Mouse (Mus musculus) MEL (cell line): ENCODE measurements around the gene Mtmr14.

Source experiments
- CTCF ChIP-seq, 3 experiments: IDR thresholded peaks in 2 of 3; conservative IDR thresholded peaks in 1 of 3; 2 replicates each; pipeline ENCODE4 v1.5.1; 2011 to 2012; ENCODE audit warnings: low read length in 3 of 3, low read depth in 2 of 3, mild to moderate bottlenecking in 2 of 3, improper control_type of control experiment in 1 of 3, inconsistent platforms in 1 of 3, mixed read lengths in 1 of 3, moderate library complexity in 1 of 3; ENCODE audit not compliant: control insufficient read depth in 1 of 3, insufficient read depth in 1 of 3, poor library complexity in 1 of 3, severe bottlenecking in 1 of 3
- ETS1 ChIP-seq: IDR thresholded peaks from 2 replicates; pipeline ENCODE4 v1.6.1; 2012; ENCODE audit warnings: low read depth, mild to moderate bottlenecking, inconsistent platforms, low read length, improper control_type of control experiment, moderate library complexity
- HCFC1 ChIP-seq: IDR thresholded peaks from 2 replicates; pipeline ENCODE4 v1.6.1; 2012; ENCODE audit warnings: low read depth, mild to moderate bottlenecking, inconsistent platforms, low read length, improper control_type of control experiment, moderate library complexity
- MAX ChIP-seq: IDR thresholded peaks from 2 replicates; pipeline ENCODE4 v1.6.1; 2011; ENCODE audit warnings: low read length, improper control_type of control experiment
- NELFE ChIP-seq: IDR thresholded peaks from 2 replicates; pipeline ENCODE4 v1.6.1; 2011; ENCODE audit warnings: low read depth, low read length, improper control_type of control experiment
- TBP ChIP-seq: IDR thresholded peaks from 2 replicates; pipeline ENCODE4 v1.8.0; 2011; ENCODE audit warnings: low read depth, low read length, improper control_type of control experiment

DNA sequence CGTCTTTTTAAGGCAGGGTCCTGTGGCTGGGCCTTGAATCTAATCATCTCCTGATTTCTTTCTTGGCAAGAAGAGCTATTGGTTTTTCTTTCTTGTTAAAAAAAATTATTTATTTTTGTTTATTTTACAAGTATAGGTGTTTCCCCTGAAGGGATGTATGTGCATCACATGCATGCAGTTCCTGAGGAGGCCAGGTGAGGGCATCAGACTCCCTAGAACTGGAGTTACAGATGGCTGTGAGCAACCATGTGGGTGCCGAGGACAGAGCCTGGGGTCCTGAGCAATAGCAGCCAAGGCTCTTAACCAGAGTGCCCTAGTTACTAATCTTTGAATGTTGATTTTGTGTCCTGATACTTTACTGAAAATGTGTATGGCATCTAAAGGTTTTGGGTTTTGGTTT lies 21.4 kb upstream of the Mtmr14 start:
- no peak for TF ChIP-seq HCFC1
- TF ChIP-seq CTCF (IDR thresholded peaks at IDR 0.05 in 2 of 3, conservative IDR thresholded peaks at IDR 0.05 in 1 of 3; ENCODE audit: control insufficient read depth in 1 of 3, insufficient read depth in 1 of 3, low read depth in 2 of 3, low read length in 3 of 3, poor library complexity in 1 of 3, severe bottlenecking in 1 of 3): no peak
- TF ChIP-seq ETS1: no peak
- no peak for TF ChIP-seq TBP
- no peak for TF ChIP-seq NELFE
- no peak for TF ChIP-seq MAX
